In the genomic region with DNA sequence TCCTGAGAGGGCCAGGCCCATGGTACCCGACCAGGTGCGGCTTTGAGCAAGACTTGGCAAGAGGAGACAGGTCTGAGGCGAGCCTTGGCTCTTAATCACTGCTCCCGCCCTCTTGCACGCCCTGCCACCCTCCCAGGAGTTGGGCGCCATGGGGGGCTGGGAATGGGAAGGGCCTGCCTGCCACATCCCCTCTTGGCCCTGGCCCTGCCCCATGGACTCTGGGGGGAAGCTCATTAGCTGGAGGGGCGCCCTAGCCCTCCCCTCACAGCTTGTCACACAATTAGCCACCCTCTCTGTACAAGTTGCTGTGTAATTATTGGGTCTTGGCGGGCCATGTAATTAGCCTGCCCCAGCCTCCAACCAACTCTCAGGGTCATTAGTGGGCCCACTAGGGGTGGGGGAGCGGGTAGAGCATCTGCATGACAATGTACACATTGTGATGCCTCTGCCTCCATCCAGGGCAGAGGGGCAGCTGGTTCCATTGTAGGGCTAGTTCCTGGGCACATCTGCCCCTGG, we compare ENCODE assay signal across 18 mouse cellular contexts. TPM values are rescaled to one million over a fixed set of nuclear protein-coding genes. Genes with fewer than 3 reads are reported as not detected.
DNase-seq lines count a peak whose midpoint lies in the region; ATAC-seq and TF ChIP-seq lines count a peak whose summit lies in the region.
"Had no signal": no experiment of that assay in that cellular context is flagged by ENCODE, and none has a peak within 500 bp of the region (broad histone marks: within the 10 kb centered on the region; RNA-seq: fewer than 3 reads in every experiment).

No protein-coding gene starts in this region.

- no peak for TF ChIP-seq CTCF in liver, postnatal 0 days (IDR thresholded peaks at IDR 0.05; ENCODE audit: low read depth)

- TF ChIP-seq EP300 in liver, postnatal 0 days (IDR thresholded peaks at IDR 0.05; ENCODE audit: low read depth) = no peak

- no peak overlapping the region for H3K4me2 ChIP-seq in midbrain, embryonic 12.5 days (replicated peaks)
- no peak overlapping the region for H3K4me2 ChIP-seq in midbrain, embryonic 16.5 days (ENCODE audit: low read length)
- H3K4me2 ChIP-seq in embryonic facial prominence, embryonic 14.5 days (ENCODE audit: low read depth, low read length) = no peak overlapping the region
- no peak overlapping the region for H3K4me2 ChIP-seq in forebrain, embryonic 13.5 days
- no peak overlapping the region for H3K4me2 ChIP-seq in limb, embryonic 13.5 days (replicated peaks)
- no peak overlapping the region for H3K4me2 ChIP-seq in liver, postnatal 0 days (ENCODE audit: low read depth, low read length)
- H3K4me2 ChIP-seq: intestine, embryonic 15.5 days; lung, embryonic 14.5 days had no signal

- H3K9me3 ChIP-seq in midbrain, embryonic 12.5 days = no peaks in the 10 kb centered on the region
- no peaks in the 10 kb centered on the region for H3K9me3 ChIP-seq in midbrain, embryonic 16.5 days (replicated peaks; ENCODE audit: control insufficient read depth, low read length, poor library complexity, severe bottlenecking)
- no peaks in the 10 kb centered on the region for H3K9me3 ChIP-seq in embryonic facial prominence, embryonic 14.5 days (ENCODE audit: control insufficient read depth, low read length)
- H3K9me3 ChIP-seq in forebrain, embryonic 13.5 days (replicated peaks) = no peaks in the 10 kb centered on the region
- no peaks in the 10 kb centered on the region for H3K9me3 ChIP-seq in limb, embryonic 13.5 days
- H3K9me3 ChIP-seq in liver, postnatal 0 days (ENCODE audit: low read length) = no peaks in the 10 kb centered on the region
- H3K9me3 ChIP-seq: intestine, embryonic 15.5 days had no signal

- H3K4me3 ChIP-seq in midbrain, embryonic 12.5 days = no peak overlapping the region
- H3K4me3 ChIP-seq in midbrain, embryonic 16.5 days (ENCODE audit: low read depth, low read length) = no peak overlapping the region
- no peak overlapping the region for H3K4me3 ChIP-seq in embryonic facial prominence, embryonic 14.5 days (ENCODE audit: low read depth, low read length)
- no peak overlapping the region for H3K4me3 ChIP-seq in forebrain, embryonic 13.5 days
- no peak overlapping the region for H3K4me3 ChIP-seq in limb, embryonic 13.5 days
- H3K4me3 ChIP-seq in liver, postnatal 0 days (ENCODE audit: low read depth, low read length) = no peak overlapping the region
- H3K4me3 ChIP-seq: gastrocnemius, adult 2 months; heart, adult 2 months; intestine, embryonic 15.5 days had no signal

- no peak overlapping the region for H3K9ac ChIP-seq in midbrain, embryonic 12.5 days (replicated peaks)
- H3K9ac ChIP-seq in midbrain, embryonic 16.5 days (ENCODE audit: low read depth, low read length) = no peak overlapping the region
- no peak overlapping the region for H3K9ac ChIP-seq in embryonic facial prominence, embryonic 14.5 days (ENCODE audit: low read depth, low read length)
- no peak overlapping the region for H3K9ac ChIP-seq in forebrain, embryonic 13.5 days
- H3K9ac ChIP-seq in limb, embryonic 13.5 days = no peak overlapping the region
- H3K9ac ChIP-seq in liver, postnatal 0 days (replicated peaks) = no peak overlapping the region
- H3K9ac ChIP-seq: intestine, embryonic 15.5 days; lung, embryonic 14.5 days had no signal

- DNase-seq in embryonic facial prominence, embryonic 14.5 days (ENCODE audit: low spot score) = peak; percentile 40
- no peak for DNase-seq in liver, postnatal 0 days
- DNase-seq in right cerebral cortex, postnatal 36 days (ENCODE audit: low spot score in 2 of 2) = no peak
- DNase-seq: cerebellum, adult 2 months; gastrocnemius, adult 2 months; heart, adult 2 months; kidney, postnatal 4 days; layer of hippocampus, postnatal 36 days; lung, embryonic 14.5 days; right cerebral cortex, postnatal 25 days; thymus, adult 18-20 months had no signal

- ATAC-seq in midbrain, embryonic 12.5 days (ENCODE audit: low FRiP score, low read depth) = peak; percentile 51
- ATAC-seq in midbrain, embryonic 16.5 days = no peak
- peak; percentile 53; the same call in 1 of the 2 replicates for ATAC-seq in embryonic facial prominence, embryonic 14.5 days (ENCODE audit: low read depth)
- ATAC-seq in forebrain, embryonic 13.5 days = peak; percentile 83
- peak; percentile 64 for ATAC-seq in limb, embryonic 13.5 days (ENCODE audit: low FRiP score, low read depth)
- no peak for ATAC-seq in liver, postnatal 0 days
- ATAC-seq: activated CD4-positive, CD25-positive, alpha-beta regulatory T cell, adult 4 months; CD4-positive, CD25-positive, alpha-beta regulatory T cell, adult 4 months; intestine, embryonic 15.5 days had no signal

- H3K27me3 ChIP-seq in midbrain, embryonic 12.5 days = peaks cover 83% of the 10 kb centered on the region
- H3K27me3 ChIP-seq in midbrain, embryonic 16.5 days (ENCODE audit: control insufficient read depth, insufficient read depth, low read depth, low read length) = peaks cover 3% of the 10 kb centered on the region
- H3K27me3 ChIP-seq in embryonic facial prominence, embryonic 14.5 days (replicated peaks; ENCODE audit: control insufficient read depth, insufficient read depth, low read length) = peaks cover 7% of the 10 kb centered on the region
- H3K27me3 ChIP-seq in forebrain, embryonic 13.5 days = peaks cover 3% of the 10 kb centered on the region; the same call in 1 of the 2 replicates
- H3K27me3 ChIP-seq in limb, embryonic 13.5 days = peaks cover 68% of the 10 kb centered on the region
- H3K27me3 ChIP-seq in liver, postnatal 0 days (ENCODE audit: insufficient read depth, low read length) = peaks cover 2% of the 10 kb centered on the region; the same call in 1 of the 2 replicates

- 68% methylated on average over 9 of the region's 9 CpGs for WGBS in midbrain, embryonic 12.5 days
- 42% methylated on average over 8 of the region's 9 CpGs for WGBS in midbrain, embryonic 16.5 days
- WGBS in embryonic facial prominence, embryonic 14.5 days = 59% methylated on average over 9 of the region's 9 CpGs
- WGBS in forebrain, embryonic 13.5 days = 35% methylated on average over 7 of the region's 9 CpGs
- WGBS in limb, embryonic 13.5 days = 29% methylated on average over 9 of the region's 9 CpGs
- WGBS in liver, postnatal 0 days (ENCODE audit: insufficient replicate concordance) = 73% methylated on average over 8 of the region's 9 CpGs

- H3K36me3 ChIP-seq in midbrain, embryonic 12.5 days = no peaks in the 10 kb centered on the region
- no peaks in the 10 kb centered on the region for H3K36me3 ChIP-seq in midbrain, embryonic 16.5 days (ENCODE audit: control insufficient read depth, insufficient read depth, low read length)
- H3K36me3 ChIP-seq in embryonic facial prominence, embryonic 14.5 days (ENCODE audit: control insufficient read depth, insufficient read depth, low read length) = no peaks in the 10 kb centered on the region
- H3K36me3 ChIP-seq in forebrain, embryonic 13.5 days (ENCODE audit: poor library complexity, severe bottlenecking) = no peaks in the 10 kb centered on the region
- no peaks in the 10 kb centered on the region for H3K36me3 ChIP-seq in limb, embryonic 13.5 days
- H3K36me3 ChIP-seq in liver, postnatal 0 days (replicated peaks; ENCODE audit: insufficient read depth, low read length) = no peaks in the 10 kb centered on the region
- H3K36me3 ChIP-seq: intestine, embryonic 15.5 days had no signal

- no peak overlapping the region for H3K27ac ChIP-seq in midbrain, embryonic 12.5 days (replicated peaks)
- no peak overlapping the region for H3K27ac ChIP-seq in midbrain, embryonic 16.5 days (ENCODE audit: low read length)
- H3K27ac ChIP-seq in embryonic facial prominence, embryonic 14.5 days (replicated peaks; ENCODE audit: low read depth, low read length) = no peak overlapping the region
- H3K27ac ChIP-seq in forebrain, embryonic 13.5 days = peak overlapping the region; percentile 80
- no peak overlapping the region for H3K27ac ChIP-seq in limb, embryonic 13.5 days
- no peak overlapping the region for H3K27ac ChIP-seq in liver, postnatal 0 days (ENCODE audit: low read depth)
- H3K27ac ChIP-seq: gastrocnemius, adult 2 months; heart, adult 2 months; intestine, embryonic 15.5 days had no signal

- peaks cover 16% of the 10 kb centered on the region; the same call in 1 of the 2 replicates for H3K4me1 ChIP-seq in midbrain, embryonic 12.5 days
- H3K4me1 ChIP-seq in midbrain, embryonic 16.5 days (ENCODE audit: control insufficient read depth, insufficient read depth, low read length) = no peaks in the 10 kb centered on the region
- H3K4me1 ChIP-seq in embryonic facial prominence, embryonic 14.5 days (ENCODE audit: control insufficient read depth, insufficient read depth, low read length) = no peaks in the 10 kb centered on the region
- H3K4me1 ChIP-seq in forebrain, embryonic 13.5 days = peaks cover 28% of the 10 kb centered on the region
- H3K4me1 ChIP-seq in limb, embryonic 13.5 days = peaks cover 10% of the 10 kb centered on the region
- no peaks in the 10 kb centered on the region for H3K4me1 ChIP-seq in liver, postnatal 0 days (ENCODE audit: insufficient read depth)
- H3K4me1 ChIP-seq: intestine, embryonic 15.5 days had no signal

RNA-seq across cellular contexts. Expression of a gene that starts 49.2 kb away (rescaled TPM):
- 64.2 and 69.7 TPM in 2 replicates for polyA plus RNA-seq in midbrain, embryonic 12.5 days (2016; fragmentation: Nextera tagmentation; extraction: Ambion mirVana)
- 15.6 and 19.6 TPM in 2 replicates for polyA plus RNA-seq in midbrain, embryonic 16.5 days (2015; fragmentation: Nextera tagmentation; extraction: Ambion mirVana)
- 36.7 and 41.4 TPM in 2 replicates for polyA plus RNA-seq in embryonic facial prominence, embryonic 14.5 days (2014; fragmentation: Nextera tagmentation; extraction: Ambion mirVana)
- polyA plus RNA-seq in forebrain, embryonic 13.5 days (2015; fragmentation: Nextera tagmentation; extraction: Ambion mirVana) = 67.6 and 71.9 TPM in 2 replicates
- polyA plus RNA-seq in limb, embryonic 13.5 days (2015; fragmentation: Nextera tagmentation; extraction: Ambion mirVana) = 45.2 and 46.4 TPM in 2 replicates
- polyA plus RNA-seq in liver, postnatal 0 days (2015; fragmentation: Nextera tagmentation; extraction: Ambion mirVana) = 4.9 and 6.5 TPM in 2 replicates

Comparison
In these comparisons a context has a peak if more than half of its experiments do, and no peak if none do; other contexts are left out.
1. ATAC-seq: peak in midbrain, embryonic 12.5 days (single experiment), embryonic facial prominence, embryonic 14.5 days (single experiment), forebrain, embryonic 13.5 days (single experiment) and limb, embryonic 13.5 days (single experiment); none in midbrain, embryonic 16.5 days (single experiment) and liver, postnatal 0 days (single experiment).